Mouse (Mus musculus) liver, embryonic 14.5 days (tissue): ENCODE measurements around the gene Erp27. TPM values are rescaled to one million over a fixed set of nuclear protein-coding genes. Genes with fewer than 3 reads are reported as not detected.
"Not testable (repeated sequence)": the region's sequence is repeated elsewhere in the genome, so short reads cannot be mapped to it uniquely, and the experiment has no call there.

Experiments used
- ATAC-seq: fragments of 200-750 bp; cut with Nextera tagmentation; 2 replicates; pipeline ENCODE4 v1.8.0; 2017; ENCODE audit warnings: moderate number of reproducible peaks, mild to moderate bottlenecking, moderate library complexity; ENCODE audit not compliant: insufficient read depth
- DNase-seq, 3 experiments: peaks; one replicate each; pipeline ENCODE4 v3.0.0-alpha.2; 2012 to 2013; ENCODE audit warnings: low read depth in 3 of 3, low spot score in 3 of 3
- H3K27ac ChIP-seq: fragments of 300-500 bp; sonication (generic); 2 replicates; pipeline ENCODE4 v1.5.1; 2014; ENCODE audit warnings: moderate library complexity, mild to moderate bottlenecking, control low read depth, inconsistent platforms
- H3K27me3 ChIP-seq: fragments of 300-500 bp; sonication (generic); 2 replicates; pipeline ENCODE4 v1.6.1; 2014; ENCODE audit warnings: mild to moderate bottlenecking, low read length, moderate library complexity; ENCODE audit not compliant: control insufficient read depth, insufficient read depth
- H3K36me3 ChIP-seq: fragments of 300-500 bp; sonication (generic); replicated peaks from 2 replicates; pipeline ENCODE4 v1.6.1; 2014; ENCODE audit warnings: low read depth; ENCODE audit not compliant: control insufficient read depth, insufficient read depth
- H3K4me1 ChIP-seq, 2 experiments: fragments of 200-500 bp in 1 of 2; fragments of 300-500 bp in 1 of 2; sonication (generic) in 1 of 2; replicated peaks; 2 replicates each; pipeline ENCODE4 v1.6.1; 2012 to 2014; ENCODE audit warnings: antibody characterized with exemption in 1 of 2, inconsistent platforms in 1 of 2, low read length in 1 of 2; ENCODE audit not compliant: control insufficient read depth in 2 of 2, insufficient read depth in 2 of 2
- H3K4me2 ChIP-seq: fragments of 300-500 bp; sonication (generic); 2 replicates; pipeline ENCODE4 v1.6.1; 2014; ENCODE audit warnings: low read depth, mild to moderate bottlenecking, control low read depth, moderate library complexity
- H3K4me3 ChIP-seq, 2 experiments: fragments of 200-500 bp in 1 of 2; fragments of 300-500 bp in 1 of 2; sonication (generic) in 1 of 2; 2 replicates each; pipeline ENCODE4 v1.5.1; 2012 to 2014; ENCODE audit warnings: low read depth in 2 of 2, low read length in 2 of 2, mild to moderate bottlenecking in 2 of 2, control low read depth in 1 of 2, inconsistent platforms in 1 of 2, moderate library complexity in 1 of 2; ENCODE audit not compliant: insufficient read depth in 1 of 2
- H3K9ac ChIP-seq: fragments of 300-500 bp; sonication (generic); replicated peaks from 2 replicates; pipeline ENCODE4 v1.6.1; 2014; ENCODE audit warnings: mild to moderate bottlenecking, control low read depth, moderate library complexity
- H3K9me3 ChIP-seq: fragments of 300-500 bp; sonication (generic); 2 replicates; pipeline ENCODE4 v1.6.1; 2016; ENCODE audit warnings: low read length, mixed read lengths; ENCODE audit not compliant: control insufficient read depth
- CTCF ChIP-seq: IDR thresholded peaks from 2 replicates; pipeline ENCODE4 v1.5.1; 2016; ENCODE audit warnings: antibody characterized with exemption, low read depth, control low read depth
- EP300 ChIP-seq: IDR thresholded peaks from 2 replicates; pipeline ENCODE4 v1.6.1; 2016; ENCODE audit warnings: antibody characterized with exemption, low read depth
- WGBS: fragments of 180-500 bp; shearing (Covaris S2); extraction: QIAGEN DNeasy Blood & Tissue Kit; methylation state at CpG from one replicate; pipeline ENCODE4 v1.1.7; 2014; ENCODE audit not compliant: insufficient replicate concordance; 5-methylcytosine and 5-hydroxymethylcytosine counted together
- polyA plus RNA-seq, 2 experiments: library from polyadenylated mRNA; depleted of rRNA in 1 of 2; stranded (reverse) in 1 of 2; unstranded in 1 of 2; fragments of >200 nt; fragmentation: Nextera tagmentation in 1 of 2; extraction: Ambion mirVana in 1 of 2; gene quantifications; 2 replicates each; pipeline versions ENCODE4 v1.2.1 to v1.2.3; 2012 to 2014

The Erp27 gene
- polyA plus RNA-seq, 2 experiments, result 0.08 to 0.09 TPM

DNA sequence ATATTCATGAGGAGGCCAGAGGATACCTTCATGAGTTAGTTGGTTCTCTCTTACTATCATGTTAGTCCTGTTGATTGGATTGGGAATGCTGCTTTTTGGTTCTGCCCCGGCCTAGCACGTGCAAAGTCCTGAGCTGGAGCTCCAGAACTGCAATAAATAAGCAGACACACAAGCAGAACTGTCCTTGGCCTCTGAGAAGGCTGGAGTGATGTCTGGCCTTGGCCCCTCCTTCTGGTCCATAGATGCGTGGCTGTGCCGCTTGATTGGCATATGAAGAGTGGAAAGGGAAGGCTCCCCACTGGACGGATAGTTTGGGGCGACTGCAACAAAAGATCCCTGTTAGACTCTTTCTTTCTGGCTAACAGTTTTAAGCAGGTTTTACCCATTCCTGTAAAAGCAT, 32.9 kb downstream of the Erp27 start:
- TF ChIP-seq CTCF (no peak), EP300 (no peak)
- Histone ChIP-seq H3K4me2 (no peak overlapping the region), H3K9me3 (no peaks in the 10 kb centered on the region), H3K4me1 (peaks cover 0 to 7% of the 10 kb centered on the region in 2 experiments; a peak in 2 of 4 replicates), H3K27me3 (no peaks in the 10 kb centered on the region), H3K27ac (no peak overlapping the region), H3K4me3 (no peak overlapping the region), H3K36me3 (no peaks in the 10 kb centered on the region), H3K9ac (no peak overlapping the region)
- WGBS, result 77% methylated on average over 6 of the region's 6 CpGs
- ATAC-seq (no peak), DNase-seq (no peak)

DNA sequence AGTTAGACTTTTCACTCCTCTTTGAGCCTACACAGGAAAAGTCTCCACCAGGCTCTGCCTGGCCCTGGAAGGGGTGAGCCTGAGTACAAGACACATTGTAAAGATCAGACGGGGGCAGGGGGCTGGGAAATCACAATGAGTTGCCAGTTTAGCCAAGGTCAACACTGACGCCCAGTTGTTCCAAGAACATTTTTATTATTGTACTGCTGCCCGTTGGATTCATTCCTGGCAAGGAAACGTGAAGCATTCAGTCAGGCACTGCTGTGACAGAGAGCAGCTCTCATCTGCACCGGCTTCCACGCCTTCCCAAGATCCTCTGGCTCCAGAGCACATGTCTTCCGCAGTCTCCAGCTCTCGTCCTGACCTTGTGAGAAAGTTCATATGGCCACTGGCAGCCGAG, 34.1 kb downstream of the Erp27 start:
- H3K27ac ChIP-seq, result no peak overlapping the region
- H3K4me3 ChIP-seq, result no peak overlapping the region
- H3K9me3 ChIP-seq, result no peaks in the 10 kb centered on the region
- no peak overlapping the region for H3K4me2 ChIP-seq
- TF ChIP-seq EP300, result no peak
- no peak for TF ChIP-seq CTCF
- H3K9ac ChIP-seq, result no peak overlapping the region
- DNase-seq (no peak), ATAC-seq (no peak)
- 65% methylated on average over 9 of the region's 9 CpGs for WGBS
- peaks cover 0 to 7% of the 10 kb centered on the region in 2 experiments; a peak in 2 of 4 replicates for H3K4me1 ChIP-seq
- no peaks in the 10 kb centered on the region for H3K36me3 ChIP-seq
- no peaks in the 10 kb centered on the region for H3K27me3 ChIP-seq

DNA sequence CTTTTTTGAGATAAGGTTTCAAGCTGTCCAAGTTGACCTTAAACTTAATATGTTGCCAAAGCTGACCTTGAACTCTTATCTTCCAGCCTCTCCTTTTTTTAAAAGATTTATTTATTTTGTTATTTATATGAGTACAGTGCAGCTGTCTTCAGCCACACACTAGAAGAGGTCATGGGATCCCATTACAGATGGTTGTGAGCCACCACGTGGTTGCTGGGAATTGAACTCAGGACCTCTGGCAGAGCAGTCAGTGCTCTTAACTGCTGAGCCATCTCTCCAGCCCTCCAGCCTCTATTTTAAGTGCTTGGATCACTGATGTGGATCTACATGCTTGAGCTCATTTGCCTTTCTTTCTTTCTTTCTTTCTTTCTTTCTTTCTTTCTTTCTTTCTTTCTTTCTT, 37.2 kb downstream of the Erp27 start:
- H3K4me2 ChIP-seq, H3K27ac ChIP-seq, H3K9me3 ChIP-seq, H3K27me3 ChIP-seq, H3K4me1 ChIP-seq, ATAC-seq, H3K9ac ChIP-seq, H3K4me3 ChIP-seq, H3K36me3 ChIP-seq, DNase-seq: not testable (repeated sequence)
- WGBS, result 36% methylated on average over 1 of the region's 1 CpGs

DNA sequence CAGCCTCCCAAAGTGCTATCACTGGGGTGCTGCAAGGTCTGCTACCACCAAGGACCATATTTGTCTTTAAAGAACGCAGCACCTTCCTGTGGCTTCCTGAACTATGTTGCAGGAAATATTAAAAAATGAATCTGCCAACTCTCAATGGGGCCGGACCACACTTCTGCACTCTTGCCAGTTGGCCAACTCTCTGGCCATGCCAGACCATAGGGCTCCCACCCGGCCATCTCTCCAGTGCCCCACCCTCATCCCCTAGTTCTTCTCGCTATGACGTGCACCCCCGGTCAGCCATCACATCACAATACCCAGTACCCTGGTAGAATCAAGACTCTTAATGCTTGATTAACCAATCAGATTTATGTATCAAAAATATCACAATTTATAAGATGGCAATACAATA, 38.0 kb downstream of the Erp27 start:
- TF ChIP-seq EP300 (no peak), CTCF (no peak)
- ATAC-seq (no peak), DNase-seq (no peak)
- Histone ChIP-seq H3K4me1 (no peaks in the 10 kb centered on the region; a peak in 1 of 4 replicates), H3K27me3 (no peaks in the 10 kb centered on the region), H3K9ac (no peak overlapping the region), H3K36me3 (no peaks in the 10 kb centered on the region), H3K4me2 (no peak overlapping the region), H3K9me3 (no peaks in the 10 kb centered on the region), H3K4me3 (no peak overlapping the region), H3K27ac (no peak overlapping the region)
- 70% methylated on average over 6 of the region's 6 CpGs for WGBS

DNA sequence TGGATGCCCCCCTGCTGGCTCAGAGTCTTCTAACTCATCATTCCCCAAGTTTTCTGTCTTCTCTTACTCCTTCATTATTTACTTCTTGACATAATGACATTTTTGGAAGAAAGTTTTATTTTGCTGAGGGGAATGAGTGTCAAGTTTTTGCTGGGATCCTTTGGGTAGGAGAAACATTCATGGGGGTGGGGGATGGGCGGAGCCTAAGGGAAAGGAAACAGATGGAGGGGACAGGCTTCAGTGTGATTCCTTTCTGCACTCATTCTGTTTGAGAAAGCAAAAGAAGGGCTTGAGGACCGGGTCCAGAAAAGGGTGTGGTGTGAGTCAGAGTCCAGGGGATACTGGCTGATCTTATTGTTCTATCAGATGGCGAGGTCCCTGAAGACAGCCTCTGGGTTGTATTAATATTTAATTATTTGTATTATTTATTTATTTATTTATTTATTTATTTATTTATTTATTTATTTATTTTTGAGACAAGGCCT, 38.5 kb downstream of the Erp27 start:
- 51% methylated on average over 3 of the region's 3 CpGs for WGBS
- ATAC-seq, result no peak
- Histone ChIP-seq H3K4me2 (no peak overlapping the region), H3K9ac (no peak overlapping the region), H3K36me3 (no peaks in the 10 kb centered on the region), H3K9me3 (no peaks in the 10 kb centered on the region), H3K27me3 (no peaks in the 10 kb centered on the region), H3K4me1 (no peaks in the 10 kb centered on the region; a peak in 1 of 4 replicates), H3K4me3 (no peak overlapping the region), H3K27ac (no peak overlapping the region)
- TF ChIP-seq EP300, result no peak
- no peak for TF ChIP-seq CTCF
- no peak for DNase-seq
